Mouse (Mus musculus): ENCODE results near the gene Cdh13.

Cdh13 gene

GRCm38 (mm10) chr8:119057876-119058275 lies 774.3 kb downstream of the Cdh13 start:
- peak; percentile 21 for DNase-seq (ENCODE audit: inconsistent ontology term)

- no peak for DNase-seq (ENCODE audit: inconsistent ontology term)
These were observed 778.1 kb downstream of the Cdh13 start for GRCm38 (mm10) chr8:119061671-119062070.

GRCm38 (mm10) chr8:119064523-119064922 lies 781.0 kb downstream of the Cdh13 start:
- peak; percentile 37 for DNase-seq (ENCODE audit: inconsistent ontology term)

GRCm38 (mm10) chr8:119072291-119072690 lies 788.8 kb downstream of the Cdh13 start:
- DNase-seq (ENCODE audit: inconsistent ontology term): no peak

GRCm38 (mm10) chr8:119085022-119085421 lies 801.5 kb downstream of the Cdh13 start:
- no peak for DNase-seq (ENCODE audit: inconsistent ontology term)

- no peak for DNase-seq (ENCODE audit: inconsistent ontology term)
These were observed 814.7 kb downstream of the Cdh13 start for GRCm38 (mm10) chr8:119098261-119098660.

- no peak for DNase-seq (ENCODE audit: inconsistent ontology term)
These were observed 819.3 kb downstream of the Cdh13 start for GRCm38 (mm10) chr8:119102871-119103270.

- DNase-seq (ENCODE audit: inconsistent ontology term): no peak
These were observed 826.1 kb downstream of the Cdh13 start for GRCm38 (mm10) chr8:119109655-119110054.

- DNase-seq (ENCODE audit: inconsistent ontology term): no peak
These were observed 829.3 kb downstream of the Cdh13 start for GRCm38 (mm10) chr8:119112861-119113260.

- DNase-seq (ENCODE audit: inconsistent ontology term): no peak
These were observed 837.7 kb downstream of the Cdh13 start for GRCm38 (mm10) chr8:119121236-119121635.

- no peak for DNase-seq (ENCODE audit: inconsistent ontology term)
These were observed 844.3 kb downstream of the Cdh13 start for GRCm38 (mm10) chr8:119127841-119128240.

- no peak for DNase-seq (ENCODE audit: inconsistent ontology term)
These were observed 844.7 kb downstream of the Cdh13 start for GRCm38 (mm10) chr8:119128266-119128665.

GRCm38 (mm10) chr8:119156454-119156921 lies 873.0 kb downstream of the Cdh13 start:
- no peak for DNase-seq (ENCODE audit: inconsistent ontology term)

GRCm38 (mm10) chr8:119158628-119159027 lies 875.1 kb downstream of the Cdh13 start:
- DNase-seq (ENCODE audit: inconsistent ontology term): no peak

- no peak for DNase-seq (ENCODE audit: inconsistent ontology term)
These were observed 876.3 kb downstream of the Cdh13 start for GRCm38 (mm10) chr8:119159794-119160193.

GRCm38 (mm10) chr8:119164076-119164475 lies 880.5 kb downstream of the Cdh13 start:
- peak; percentile 18 for DNase-seq (ENCODE audit: inconsistent ontology term)

- DNase-seq (ENCODE audit: inconsistent ontology term): no peak
These were observed 893.8 kb downstream of the Cdh13 start for GRCm38 (mm10) chr8:119177226-119177935.

GRCm38 (mm10) chr8:119180626-119181025 lies 897.1 kb downstream of the Cdh13 start:
- DNase-seq (ENCODE audit: inconsistent ontology term): peak; percentile 13

GRCm38 (mm10) chr8:119195695-119196094 lies 912.2 kb downstream of the Cdh13 start:
- DNase-seq (ENCODE audit: inconsistent ontology term): no peak

GRCm38 (mm10) chr8:119196486-119197150 lies 913.1 kb downstream of the Cdh13 start:
- DNase-seq (ENCODE audit: inconsistent ontology term): peak; percentile 44

- no peak for DNase-seq (ENCODE audit: inconsistent ontology term)
These were observed 925.0 kb downstream of the Cdh13 start for GRCm38 (mm10) chr8:119208567-119208966.

GRCm38 (mm10) chr8:119224547-119224946 lies 941.0 kb downstream of the Cdh13 start:
- peak; percentile 8 for DNase-seq (ENCODE audit: inconsistent ontology term)

GRCm38 (mm10) chr8:119245181-119245580 lies 961.6 kb downstream of the Cdh13 start:
- no peak for DNase-seq (ENCODE audit: inconsistent ontology term)

All from Muller cell, postnatal 12 days (primary cell).